Mouse (Mus musculus): ENCODE data around the gene Atxn2.

- TF ChIP-seq CTCF (conservative IDR thresholded peaks at IDR 0.05; ENCODE audit: low read length) = no peak
- no peak for TF ChIP-seq POU5F1 (IDR thresholded peaks at IDR 0.05; ENCODE audit: borderline replicate concordance, low read length)
Measured at GRCm38 (mm10) chr5:121791026-121791425, 79.9 kb downstream of the Atxn2 start.
